Mouse (Mus musculus) myocyte (in vitro differentiated cells): Measurements from ENCODE around the gene Pdgfra. TPM values are rescaled to one million over a fixed set of nuclear protein-coding genes. Genes with fewer than 3 reads are reported as not detected.

Experiments
- H3K27me3 ChIP-seq: one replicate; pipeline ENCODE4 v1.6.1; 2011; ENCODE audit not compliant: control insufficient read depth, insufficient read depth, insufficient read length
- H3K36me3 ChIP-seq: one replicate; pipeline ENCODE4 v1.6.1; 2011; ENCODE audit not compliant: control insufficient read depth, insufficient read depth
- H3K4me2 ChIP-seq: one replicate; pipeline ENCODE4 v1.6.1; 2011; ENCODE audit warnings: low read depth, control low read depth
- H3K4me3 ChIP-seq: one replicate; pipeline ENCODE4 v1.5.1; 2011; ENCODE audit warnings: mild to moderate bottlenecking, control low read depth, moderate library complexity
- H3K79me2 ChIP-seq: one replicate; pipeline ENCODE4 v1.6.1; 2011; ENCODE audit not compliant: control insufficient read depth, insufficient read depth
- H3ac ChIP-seq: one replicate; pipeline ENCODE4 v1.6.1; 2011; ENCODE audit not compliant: control insufficient read depth, insufficient read length
- CEBPB ChIP-seq: IDR thresholded peaks from 2 replicates; pipeline ENCODE4 v1.6.1; 2011; ENCODE audit warnings: mild to moderate bottlenecking, moderate library complexity; ENCODE audit not compliant: poor library complexity, insufficient read depth, severe bottlenecking
- E2F4 ChIP-seq: IDR thresholded peaks from one replicate; pipeline ENCODE4 v1.6.1; 2011; ENCODE audit warnings: mild to moderate bottlenecking, control low read depth, moderate library complexity; ENCODE audit not compliant: insufficient read depth
- MAX ChIP-seq: IDR thresholded peaks from one replicate; pipeline ENCODE4 v1.6.1; 2011; ENCODE audit warnings: low read depth, mild to moderate bottlenecking, control low read depth
- MYOD1 ChIP-seq, 3 experiments: IDR thresholded peaks; one replicate each; pipeline ENCODE4 v1.6.1; 2011; ENCODE audit warnings: control low read depth in 2 of 3, low read depth in 2 of 3, mild to moderate bottlenecking in 2 of 3, moderate library complexity in 1 of 3; ENCODE audit not compliant: insufficient read length in 2 of 3, control insufficient read depth in 1 of 3
- MYOG ChIP-seq, 3 experiments: IDR thresholded peaks; one replicate each; pipeline ENCODE4 v1.6.1; 2011; ENCODE audit warnings: control low read depth in 2 of 3, low read depth in 2 of 3, mild to moderate bottlenecking in 2 of 3; ENCODE audit not compliant: insufficient read length in 2 of 3, control insufficient read depth in 1 of 3, insufficient read depth in 1 of 3
- POLR2A ChIP-seq: IDR thresholded peaks from one replicate; pipeline ENCODE4 v1.6.1; 2011; ENCODE audit warnings: low read depth, mild to moderate bottlenecking, control low read depth, moderate library complexity; ENCODE audit not compliant: insufficient read length
- POLR2AphosphoS2 ChIP-seq: IDR thresholded peaks from one replicate; pipeline ENCODE4 v1.6.1; 2011; ENCODE audit warnings: low read depth, control low read depth; ENCODE audit not compliant: insufficient read length
- REST ChIP-seq: IDR thresholded peaks from one replicate; pipeline ENCODE4 v1.6.1; 2011; ENCODE audit warnings: mild to moderate bottlenecking, control low read depth, moderate library complexity; ENCODE audit not compliant: insufficient read depth, insufficient read length
- SRF ChIP-seq: IDR thresholded peaks from one replicate; pipeline ENCODE4 v1.6.1; 2011; ENCODE audit warnings: low read depth; ENCODE audit not compliant: control insufficient read depth, insufficient read length
- TCF12 ChIP-seq: IDR thresholded peaks from one replicate; pipeline ENCODE4 v1.6.1; 2011; ENCODE audit warnings: mild to moderate bottlenecking, control low read depth; ENCODE audit not compliant: poor library complexity, insufficient read depth, severe bottlenecking
- TCF3 ChIP-seq: IDR thresholded peaks from one replicate; pipeline ENCODE4 v1.6.1; 2011; ENCODE audit warnings: low read depth, control low read depth; ENCODE audit not compliant: insufficient read length
- USF1 ChIP-seq: IDR thresholded peaks from one replicate; pipeline ENCODE4 v1.6.1; 2011; ENCODE audit warnings: low read depth, mild to moderate bottlenecking, control low read depth, moderate library complexity
- polyA plus RNA-seq: library from polyadenylated mRNA; unstranded; fragments of >200 nt; fragmentation: generic; extraction: Trizol; gene quantifications from one replicate; pipeline ENCODE4 v1.2.1, GENCODE M21; 2012; ENCODE audit warnings: missing spikeins

Gene Pdgfra
- 1.1 TPM for polyA plus RNA-seq

GRCm38 (mm10) chr5:75152021-75152425 lies at the start of gene Pdgfra:
TSS of gene Pdgfra (plus strand) at chr5:75152292.
- H3ac ChIP-seq: no peak within 1 kb of the TSS
- H3K27me3 ChIP-seq: no peaks in the 10 kb centered on the region
- H3K4me3 ChIP-seq: no peak within 1 kb of the TSS
- no peak within 1 kb of the TSS for H3K4me2 ChIP-seq
- TF ChIP-seq MYOG (IDR thresholded peaks at IDR 0.05; ENCODE audit: control insufficient read depth in 1 of 3, insufficient read depth in 1 of 3, insufficient read length in 2 of 3, low read depth in 2 of 3) (no peak), USF1 (no peak), CEBPB (no peak), E2F4 (no peak), MYOD1 (IDR thresholded peaks at IDR 0.05; ENCODE audit: control insufficient read depth in 1 of 3, insufficient read length in 2 of 3, low read depth in 2 of 3) (no peak), TCF12 (no peak), REST (no peak), SRF (no peak), TCF3 (no peak)
- H3K79me2 ChIP-seq: no peaks in the 10 kb centered on the region
- H3K36me3 ChIP-seq: no peaks in the 10 kb centered on the region

GRCm38 (mm10) chr5:75106511-75106910 lies 45.6 kb upstream of the Pdgfra start:
- Histone ChIP-seq H3K79me2 (no peaks in the 10 kb centered on the region), H3K36me3 (no peaks in the 10 kb centered on the region), H3K4me2 (no peak overlapping the region), H3K27me3 (peaks cover 4% of the 10 kb centered on the region), H3ac (no peak overlapping the region), H3K4me3 (no peak overlapping the region)
- TF ChIP-seq CEBPB (no peak), E2F4 (no peak)

- Histone ChIP-seq H3ac (no peak overlapping the region), H3K79me2 (no peaks in the 10 kb centered on the region), H3K27me3 (no peaks in the 10 kb centered on the region), H3K4me2 (no peak overlapping the region), H3K4me3 (no peak overlapping the region), H3K36me3 (no peaks in the 10 kb centered on the region)
- TF ChIP-seq CEBPB (no peak), TCF12 (no peak), MAX (no peak), MYOG (IDR thresholded peaks at IDR 0.05; ENCODE audit: control insufficient read depth in 1 of 3, insufficient read depth in 1 of 3, insufficient read length in 2 of 3, low read depth in 2 of 3) (no peak), POLR2A (no peak), USF1 (no peak), MYOD1 (IDR thresholded peaks at IDR 0.05; ENCODE audit: control insufficient read depth in 1 of 3, insufficient read length in 2 of 3, low read depth in 2 of 3) (no peak), POLR2AphosphoS2 (no peak), E2F4 (no peak), TCF3 (no peak)
Measured at GRCm38 (mm10) chr5:75109368-75109767, 42.7 kb upstream of the Pdgfra start.

- Histone ChIP-seq H3K79me2 (no peaks in the 10 kb centered on the region), H3K27me3 (no peaks in the 10 kb centered on the region), H3ac (no peak overlapping the region), H3K4me3 (no peak overlapping the region), H3K36me3 (no peaks in the 10 kb centered on the region), H3K4me2 (no peak overlapping the region)
- TF ChIP-seq TCF12 (no peak), USF1 (no peak), CEBPB (no peak), TCF3 (no peak)
Measured at GRCm38 (mm10) chr5:75111781-75112180, 40.3 kb upstream of the Pdgfra start.

- Histone ChIP-seq H3K4me3 (no peak overlapping the region), H3K36me3 (no peaks in the 10 kb centered on the region), H3K27me3 (no peaks in the 10 kb centered on the region), H3ac (no peak overlapping the region), H3K4me2 (no peak overlapping the region), H3K79me2 (no peaks in the 10 kb centered on the region)
- TF ChIP-seq POLR2AphosphoS2: no peak
- no peak for TF ChIP-seq USF1
- no peak for TF ChIP-seq TCF3
- TF ChIP-seq SRF: no peak
- TF ChIP-seq POLR2A: no peak
- TF ChIP-seq MYOG (IDR thresholded peaks at IDR 0.05; ENCODE audit: control insufficient read depth in 1 of 3, insufficient read depth in 1 of 3, insufficient read length in 2 of 3, low read depth in 2 of 3): no peak
- no peak for TF ChIP-seq REST
- TF ChIP-seq E2F4: no peak
- no peak for TF ChIP-seq CEBPB
Measured at GRCm38 (mm10) chr5:75118840-75119239, 33.3 kb upstream of the Pdgfra start.
